8 mouse cellular contexts compared by ENCODE assay signal in genomic region chr1:65112807-65113196, GRCm38 (mm10). TPM values are rescaled to one million over a fixed set of nuclear protein-coding genes. Genes with fewer than 3 reads are reported as not detected.
DNase-seq lines count a peak whose midpoint lies in the region; ATAC-seq lines count a peak whose summit lies in the region.

No protein-coding gene starts in this region.

- peak; percentile 20 for DNase-seq in embryo, embryonic 10 days (ENCODE audit: low spot score)
- DNase-seq in embryo, embryonic 9.5 days (ENCODE audit: extremely low spot score) = no peak
- DNase-seq in left cerebral cortex, postnatal 25 days (ENCODE audit: low spot score in 2 of 2) = no peak
- DNase-seq in T-cell, adult 2 months (ENCODE audit: low spot score) = no peak

- H3K79me2 ChIP-seq in macrophage (ENCODE audit: inconsistent target) = no peaks in the 10 kb centered on the region

- no peaks in the 10 kb centered on the region for H3K27me3 ChIP-seq in intestine, embryonic 15.5 days (replicated peaks)
- no peaks in the 10 kb centered on the region for H3K27me3 ChIP-seq in forebrain, embryonic 13.5 days

- intact Hi-C loops in left cerebral cortex, postnatal 25 days (cut with DNase I) = loop anchor here (1.0 to 5.0 kb wide), 2 partner anchors 49 to 65 kb away; no protein-coding TSS in a partner anchor

- H3K36me3 ChIP-seq in intestine, embryonic 15.5 days = no peaks in the 10 kb centered on the region
- H3K36me3 ChIP-seq in macrophage (ENCODE audit: inconsistent target) = no peaks in the 10 kb centered on the region
- no peaks in the 10 kb centered on the region for H3K36me3 ChIP-seq in forebrain, embryonic 13.5 days (ENCODE audit: poor library complexity, severe bottlenecking)

- no peak overlapping the region for H3K9ac ChIP-seq in intestine, embryonic 15.5 days
- no peak overlapping the region for H3K9ac ChIP-seq in forebrain, embryonic 13.5 days

- H3K4me1 ChIP-seq in intestine, embryonic 15.5 days (replicated peaks) = no peaks in the 10 kb centered on the region
- no peaks in the 10 kb centered on the region for H3K4me1 ChIP-seq in forebrain, embryonic 13.5 days

- H3K9me3 ChIP-seq in intestine, embryonic 15.5 days = no peaks in the 10 kb centered on the region
- no peaks in the 10 kb centered on the region for H3K9me3 ChIP-seq in forebrain, embryonic 13.5 days (replicated peaks)

- peak overlapping the region; percentile 10 for H3K4me2 ChIP-seq in intestine, embryonic 15.5 days (replicated peaks)
- H3K4me2 ChIP-seq in forebrain, embryonic 13.5 days = no peak overlapping the region

- H3K4me3 ChIP-seq in intestine, embryonic 15.5 days (replicated peaks) = no peak overlapping the region
- no peak overlapping the region for H3K4me3 ChIP-seq in macrophage (ENCODE audit: inconsistent target)
- H3K4me3 ChIP-seq in forebrain, embryonic 13.5 days = no peak overlapping the region

- peak; percentile 17; the same call in 1 of the 2 replicates for ATAC-seq in common myeloid progenitor, adult 5-6 weeks (replicated peaks; ENCODE audit: low read depth, poor library complexity, severe bottlenecking)
- ATAC-seq in intestine, embryonic 15.5 days = peak; percentile 25; the same call in 1 of the 2 replicates
- no peak for ATAC-seq in forebrain, embryonic 13.5 days

- H3K27ac ChIP-seq in intestine, embryonic 15.5 days = no peak overlapping the region
- peak overlapping the region; percentile 83 for H3K27ac ChIP-seq in macrophage
- no peak overlapping the region for H3K27ac ChIP-seq in forebrain, embryonic 13.5 days

- WGBS in intestine, embryonic 15.5 days = 54% methylated on average over 14 of the region's 14 CpGs
- 17% methylated on average over 14 of the region's 14 CpGs for WGBS in macrophage (ENCODE audit: missing documents)
- 73% methylated on average over 14 of the region's 14 CpGs for WGBS in forebrain, embryonic 13.5 days

RNA-seq across cellular contexts. Expression of gene Gm28845, which starts 6.6 kb away (rescaled TPM):
- total RNA-seq in common myeloid progenitor, adult 5-6 weeks (2017) = not detected in 2 replicates
- polyA plus RNA-seq in intestine, embryonic 15.5 days (2015; fragmentation: Nextera tagmentation; extraction: Ambion mirVana) = not detected in 2 replicates
- not detected for total RNA-seq in macrophage (2018; cell fraction: chromatin; rRNA removed)
- not detected for total RNA-seq in macrophage (2018; cell fraction: cytosol; rRNA removed)
- not detected for total RNA-seq in macrophage (2018; cell fraction: nucleus; rRNA removed)
- polyA plus RNA-seq in macrophage (2018) = not detected in 3 replicates
- total RNA-seq in left cerebral cortex, postnatal 25 days (2021) = under 1 TPM in 1 of 2 experiments, not detected in 1; 0.69 TPM
- polyA plus RNA-seq in forebrain, embryonic 13.5 days (2015; fragmentation: Nextera tagmentation; extraction: Ambion mirVana) = not detected in 2 replicates

RNA-seq across cellular contexts. Expression of gene Cryga, which starts 9.6 kb away (rescaled TPM):
- not detected in 2 replicates for total RNA-seq in common myeloid progenitor, adult 5-6 weeks (2017)
- polyA plus RNA-seq in intestine, embryonic 15.5 days (2015; fragmentation: Nextera tagmentation; extraction: Ambion mirVana) = not detected in 2 replicates
- not detected for total RNA-seq in macrophage (2018; cell fraction: chromatin; rRNA removed)
- not detected for total RNA-seq in macrophage (2018; cell fraction: cytosol; rRNA removed)
- total RNA-seq in macrophage (2018; cell fraction: nucleus; rRNA removed) = not detected
- polyA plus RNA-seq in macrophage (2018) = not detected in 3 replicates
- total RNA-seq in left cerebral cortex, postnatal 25 days (2021) = under 1 TPM in 1 of 2 experiments, not detected in 1; 0.57 TPM
- polyA plus RNA-seq in forebrain, embryonic 13.5 days (2015; fragmentation: Nextera tagmentation; extraction: Ambion mirVana) = not detected in 2 replicates

RNA-seq across cellular contexts. Expression of gene D630023F18Rik, which starts 10.2 kb away (rescaled TPM):
- 0.27 TPM in 1 of 2 replicates, not detected in the other for total RNA-seq in common myeloid progenitor, adult 5-6 weeks (2017)
- 0.13 and 0.28 TPM in 2 replicates for polyA plus RNA-seq in intestine, embryonic 15.5 days (2015; fragmentation: Nextera tagmentation; extraction: Ambion mirVana)
- under 1 TPM in 5 of 26 experiments, not detected in 21; 0.31 to 0.64 (median 0.42) TPM for total RNA-seq in macrophage (2018; cell fraction: chromatin; rRNA removed)
- under 1 TPM in 24 of 26 experiments, not detected in 2; 0.10 to 0.50 (median 0.28) TPM for total RNA-seq in macrophage (2018; cell fraction: cytosol; rRNA removed)
- total RNA-seq in macrophage (2018; cell fraction: nucleus; rRNA removed) = under 1 TPM in 7 of 26 experiments, not detected in 19; 0.33 to 0.89 (median 0.54) TPM
- polyA plus RNA-seq in macrophage (2018) = 0.28 to 0.40 TPM (median 0.33 TPM) in 3 replicates
- total RNA-seq in left cerebral cortex, postnatal 25 days (2021) = 1 to 10 TPM; 5.3 to 8.7 TPM
- 0.09 and 0.50 TPM in 2 replicates for polyA plus RNA-seq in forebrain, embryonic 13.5 days (2015; fragmentation: Nextera tagmentation; extraction: Ambion mirVana)

RNA-seq across cellular contexts. Expression of gene Crygb, which starts 30.7 kb away (rescaled TPM):
- total RNA-seq in common myeloid progenitor, adult 5-6 weeks (2017) = not detected in 2 replicates
- polyA plus RNA-seq in intestine, embryonic 15.5 days (2015; fragmentation: Nextera tagmentation; extraction: Ambion mirVana) = not detected in 2 replicates
- total RNA-seq in macrophage (2018; cell fraction: chromatin; rRNA removed) = not detected
- total RNA-seq in macrophage (2018; cell fraction: cytosol; rRNA removed) = not detected
- total RNA-seq in macrophage (2018; cell fraction: nucleus; rRNA removed) = not detected
- polyA plus RNA-seq in macrophage (2018) = not detected in 3 replicates
- not detected for total RNA-seq in left cerebral cortex, postnatal 25 days (2021)
- not detected in 2 replicates for polyA plus RNA-seq in forebrain, embryonic 13.5 days (2015; fragmentation: Nextera tagmentation; extraction: Ambion mirVana)

RNA-seq across cellular contexts. Expression of gene Crygc, which starts 39.3 kb away (rescaled TPM):
- not detected in 2 replicates for total RNA-seq in common myeloid progenitor, adult 5-6 weeks (2017)
- polyA plus RNA-seq in intestine, embryonic 15.5 days (2015; fragmentation: Nextera tagmentation; extraction: Ambion mirVana) = not detected in 2 replicates
- total RNA-seq in macrophage (2018; cell fraction: chromatin; rRNA removed) = not detected
- total RNA-seq in macrophage (2018; cell fraction: cytosol; rRNA removed) = not detected
- total RNA-seq in macrophage (2018; cell fraction: nucleus; rRNA removed) = not detected
- not detected in 3 replicates for polyA plus RNA-seq in macrophage (2018)
- total RNA-seq in left cerebral cortex, postnatal 25 days (2021) = not detected
- not detected in 2 replicates for polyA plus RNA-seq in forebrain, embryonic 13.5 days (2015; fragmentation: Nextera tagmentation; extraction: Ambion mirVana)
